Mouse (Mus musculus) liver, adult 2 months (tissue): Measurements from ENCODE around the gene Gmppb.

Source experiments
- CTCF ChIP-seq: fragments of 200-500 bp; IDR thresholded peaks from 2 replicates; pipeline ENCODE4 v1.5.1; 2011; ENCODE audit warnings: low read depth, low read length, control low read depth
- POLR2A ChIP-seq: fragments of 200-500 bp; IDR thresholded peaks from 2 replicates; pipeline ENCODE4 v1.6.1; 2011; ENCODE audit warnings: low read length, control low read depth; ENCODE audit not compliant: insufficient read depth; ENCODE audit errors: extremely low read depth

DNA sequence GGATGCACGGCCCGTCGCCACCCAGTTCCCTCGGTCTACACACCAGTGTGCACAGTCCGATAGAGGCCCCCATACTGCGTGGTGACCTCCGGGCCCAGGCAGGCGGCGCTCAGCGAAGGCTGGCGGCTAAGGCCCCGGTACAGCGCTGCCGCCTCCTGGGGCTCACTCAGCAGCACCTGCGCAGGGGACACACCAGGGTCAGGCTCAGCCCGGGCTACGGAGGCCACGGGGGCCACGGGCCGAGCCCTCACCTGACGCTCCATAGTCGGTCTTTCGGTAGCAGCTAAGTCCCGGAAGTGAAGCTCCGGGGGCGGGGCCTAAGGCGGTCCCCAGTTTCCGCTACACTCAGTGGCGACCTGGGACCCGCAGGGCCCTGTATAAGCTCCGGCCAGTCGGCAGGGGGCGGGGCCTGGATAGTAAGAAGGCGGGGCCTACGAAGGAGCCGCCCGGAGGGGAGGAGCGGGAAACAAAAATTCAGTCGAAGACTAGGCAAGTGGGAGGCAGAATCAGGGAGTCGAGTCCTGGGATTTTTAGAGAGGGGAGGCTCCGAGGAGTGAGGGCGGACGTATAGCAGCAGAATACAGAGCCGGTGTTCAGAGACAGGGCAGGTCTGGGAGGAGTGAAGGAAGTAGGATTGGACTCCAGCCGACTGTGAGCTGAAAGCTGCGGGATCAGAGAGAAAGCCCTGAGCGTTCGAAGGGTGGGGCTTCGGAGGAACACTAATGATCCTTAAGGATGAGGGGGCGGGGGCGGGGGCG lies 45.3 kb downstream of the Gmppb start, which contains the start of gene Apeh:
- TF ChIP-seq POLR2A (peak; percentile 75), CTCF (no peak)
